Mouse (Mus musculus) heart, embryonic 14.5 days (tissue): ENCODE data around the gene Pelp1. TPM values are rescaled to one million over a fixed set of nuclear protein-coding genes. Genes with fewer than 3 reads are reported as not detected.
"Not testable (repeated sequence)": the region's sequence is repeated elsewhere in the genome, so short reads cannot be mapped to it uniquely, and the experiment has no call there.

Source experiments
- ATAC-seq: fragments of 200-750 bp; cut with Nextera tagmentation; 2 replicates; pipeline ENCODE4 v1.8.0; 2017; ENCODE audit warnings: low read depth, moderate TSS enrichment; ENCODE audit not compliant: insufficient number of reproducible peaks, insufficient read depth, low FRiP score
- H3K27ac ChIP-seq, 2 experiments: fragments of 200-500 bp in 1 of 2; fragments of 300-500 bp in 1 of 2; sonication (generic) in 1 of 2; replicated peaks in 1 of 2; 2 replicates each; pipeline ENCODE4 v1.5.1; 2012 to 2014; ENCODE audit warnings: low read depth in 2 of 2, low read length in 2 of 2, control low read depth in 1 of 2, mild to moderate bottlenecking in 1 of 2, mixed read lengths in 1 of 2; ENCODE audit not compliant: control insufficient read depth in 1 of 2, insufficient read depth in 1 of 2
- H3K27me3 ChIP-seq: fragments of 300-500 bp; sonication (generic); 2 replicates; pipeline ENCODE4 v1.6.1; 2014; ENCODE audit warnings: mild to moderate bottlenecking, low read length, control low read depth; ENCODE audit not compliant: control insufficient read depth, insufficient read depth
- H3K36me3 ChIP-seq: fragments of 300-500 bp; sonication (generic); 2 replicates; pipeline ENCODE4 v1.6.1; 2014; ENCODE audit warnings: mild to moderate bottlenecking, control low read depth, low read length, mixed read lengths; ENCODE audit not compliant: control insufficient read depth, insufficient read depth
- H3K4me1 ChIP-seq, 2 experiments: fragments of 200-500 bp in 1 of 2; fragments of 300-500 bp in 1 of 2; sonication (generic) in 1 of 2; 2 replicates each; pipeline ENCODE4 v1.6.1; 2012 to 2014; ENCODE audit warnings: low read length in 2 of 2, control low read depth in 1 of 2, mixed read lengths in 1 of 2; ENCODE audit not compliant: control insufficient read depth in 2 of 2, insufficient read depth in 2 of 2
- H3K4me2 ChIP-seq: fragments of 300-500 bp; sonication (generic); 2 replicates; pipeline ENCODE4 v1.6.1; 2014; ENCODE audit warnings: mild to moderate bottlenecking, low read length
- H3K4me3 ChIP-seq, 2 experiments: fragments of 200-500 bp in 1 of 2; fragments of 300-500 bp in 1 of 2; sonication (generic) in 1 of 2; 2 replicates each; pipeline ENCODE4 v1.5.1; 2012 to 2014; ENCODE audit warnings: low read length in 2 of 2, mild to moderate bottlenecking in 2 of 2, control low read depth in 1 of 2, low read depth in 1 of 2, moderate library complexity in 1 of 2; ENCODE audit not compliant: control insufficient read depth in 1 of 2, insufficient read depth in 1 of 2
- H3K9ac ChIP-seq: fragments of 300-500 bp; sonication (generic); 2 replicates; pipeline ENCODE4 v1.6.1; 2014; ENCODE audit warnings: mild to moderate bottlenecking, low read length
- H3K9me3 ChIP-seq: fragments of 300-500 bp; sonication (generic); 2 replicates; pipeline ENCODE4 v1.6.1; 2016; ENCODE audit warnings: low read length, control low read depth; ENCODE audit not compliant: control insufficient read depth
- WGBS: fragments of 180-500 bp; shearing (Covaris S2); extraction: QIAGEN DNeasy Blood & Tissue Kit; methylation state at CpG from one replicate; pipeline ENCODE4 v1.1.7; 2014; 5-methylcytosine and 5-hydroxymethylcytosine counted together
- polyA plus RNA-seq: library from polyadenylated mRNA; unstranded; fragments of >200 nt; fragmentation: Nextera tagmentation; extraction: Ambion mirVana; gene quantifications from 2 replicates; pipeline ENCODE4 v1.2.1, GENCODE M21; 2014

The Pelp1 gene
- polyA plus RNA-seq, 1 experiment from 2014 or later, result 17.8 TPM

GRCm38 (mm10) chr11:70433951-70434350 is 24.1 kb upstream of the Pelp1 start:
- Histone ChIP-seq H3K4me1 (peaks cover 6 to 7% of the 10 kb centered on the region in 2 experiments; a peak in 2 of 4 replicates), H3K9ac (no peak overlapping the region), H3K27ac (no peak overlapping the region), H3K9me3 (no peaks in the 10 kb centered on the region), H3K4me3 (no peak overlapping the region), H3K27me3 (no peaks in the 10 kb centered on the region), H3K36me3 (peaks cover 31% of the 10 kb centered on the region), H3K4me2 (peak overlapping the region; percentile 93)
- no peak for ATAC-seq
- 90% methylated on average over 3 of the region's 3 CpGs for WGBS

GRCm38 (mm10) chr11:70433569-70433943 is 23.7 kb upstream of the Pelp1 start:
- H3K9ac ChIP-seq, result no peak overlapping the region
- peak overlapping the region in 1 of 2 experiments; percentile 69; a peak in 2 of 4 replicates for H3K4me3 ChIP-seq
- H3K36me3 ChIP-seq, result peaks cover 28% of the 10 kb centered on the region
- H3K9me3 ChIP-seq, result no peaks in the 10 kb centered on the region
- 71% methylated on average over 1 of the region's 1 CpGs for WGBS
- peak overlapping the region; percentile 93 for H3K4me2 ChIP-seq
- H3K27me3 ChIP-seq, result no peaks in the 10 kb centered on the region
- H3K27ac ChIP-seq, result no peak overlapping the region
- peaks cover 6 to 7% of the 10 kb centered on the region in 2 experiments; a peak in 2 of 4 replicates for H3K4me1 ChIP-seq
- no peak for ATAC-seq

- Histone ChIP-seq H3K4me2 (peak overlapping the region; percentile 93), H3K9ac (peak overlapping the region; percentile 85), H3K27me3 (no peaks in the 10 kb centered on the region), H3K4me3 (peak overlapping the region; percentile 69 to 78), H3K36me3 (peaks cover 22% of the 10 kb centered on the region), H3K9me3 (no peaks in the 10 kb centered on the region), H3K27ac (peak overlapping the region in 1 of 2 experiments; percentile 61; a peak in 2 of 4 replicates), H3K4me1 (peaks cover 6 to 7% of the 10 kb centered on the region in 2 experiments; a peak in 2 of 4 replicates)
- peak; percentile 4; the same call in 1 of the 2 replicates for ATAC-seq
- WGBS, result 7% methylated on average over 15 of the region's 15 CpGs
Observed at GRCm38 (mm10) chr11:70432895-70433568, 23.2 kb upstream of the Pelp1 start.

GRCm38 (mm10) chr11:70432048-70432894 is 22.4 kb upstream of the Pelp1 start, which contains the start of gene Arrb2:
Gene Arrb2, plus strand, starts transcription at chr11:70432635.
- Histone ChIP-seq H3K27me3 (no peaks in the 10 kb centered on the region), H3K4me3 (peak within 1 kb of the TSS; percentile 69 to 78), H3K27ac (peak within 1 kb of the TSS; percentile 61 to 67), H3K4me1 (peaks cover 6 to 7% of the 10 kb centered on the region in 2 experiments; a peak in 2 of 4 replicates), H3K4me2 (peak within 1 kb of the TSS; percentile 93), H3K36me3 (peaks cover 15% of the 10 kb centered on the region), H3K9me3 (no peaks in the 10 kb centered on the region), H3K9ac (peak within 1 kb of the TSS; percentile 85)
- under 1% methylated on average over 61 of the region's 75 CpGs for WGBS
- peak; percentile 94 for ATAC-seq

- Histone ChIP-seq H3K9me3 (no peaks in the 10 kb centered on the region), H3K9ac (peak overlapping the region; percentile 41; the same call in 1 of the 2 replicates), H3K36me3 (peaks cover 8% of the 10 kb centered on the region), H3K4me2 (peak overlapping the region; percentile 93), H3K4me3 (peak overlapping the region; percentile 69 to 78; a peak in 3 of 4 replicates), H3K27me3 (no peaks in the 10 kb centered on the region), H3K27ac (peak overlapping the region in 1 of 2 experiments; percentile 61; a peak in 1 of 4 replicates), H3K4me1 (peaks cover 6 to 7% of the 10 kb centered on the region in 2 experiments; a peak in 2 of 4 replicates)
- 29% methylated on average over 5 of the region's 5 CpGs for WGBS
- ATAC-seq, result no peak
Observed at GRCm38 (mm10) chr11:70431574-70431973, 21.7 kb upstream of the Pelp1 start.

GRCm38 (mm10) chr11:70426598-70426997 is 16.8 kb upstream of the Pelp1 start:
- not testable (repeated sequence) for H3K4me1 ChIP-seq

GRCm38 (mm10) chr11:70419486-70419885 is 9.7 kb upstream of the Pelp1 start:
- no peak for ATAC-seq
- H3K9ac ChIP-seq, result no peak overlapping the region
- H3K27me3 ChIP-seq, result no peaks in the 10 kb centered on the region
- H3K4me1 ChIP-seq, result no peaks in the 10 kb centered on the region
- H3K4me2 ChIP-seq, result no peak overlapping the region
- 34% methylated on average over 5 of the region's 5 CpGs for WGBS
- no peak overlapping the region for H3K4me3 ChIP-seq
- no peaks in the 10 kb centered on the region for H3K36me3 ChIP-seq
- H3K9me3 ChIP-seq, result no peaks in the 10 kb centered on the region
- H3K27ac ChIP-seq, result no peak overlapping the region

More at GRCm38 (mm10) chr11:70426598-70426997, 16.8 kb upstream of the Pelp1 start:
- H3K9me3 ChIP-seq, H3K4me2 ChIP-seq, H3K9ac ChIP-seq, H3K27me3 ChIP-seq, H3K4me3 ChIP-seq, H3K27ac ChIP-seq, H3K36me3 ChIP-seq, ATAC-seq: not testable (repeated sequence)
- WGBS, result 74% methylated on average over 6 of the region's 6 CpGs
